26 mouse cellular contexts compared by ENCODE assay signal in the genomic region with DNA sequence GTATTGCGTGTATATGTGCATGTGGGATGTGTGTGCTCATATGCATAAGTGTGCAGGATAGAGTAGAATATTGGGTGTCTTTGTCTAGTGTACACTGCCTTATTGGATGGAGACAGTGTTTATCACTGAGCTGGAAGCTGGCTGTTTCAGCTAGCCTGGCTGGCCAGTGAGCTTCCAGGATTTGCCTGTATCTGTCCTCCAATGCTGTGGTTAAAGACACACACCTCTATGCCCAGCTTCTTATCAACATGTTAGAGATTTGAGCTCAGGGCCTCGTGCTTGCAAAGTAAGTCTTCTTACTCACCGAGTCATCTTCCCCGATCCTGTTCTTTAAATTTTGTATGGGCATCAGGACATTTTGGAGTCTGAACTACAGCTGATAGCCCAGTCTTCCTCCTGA.
A peak's percentile ranks its signal among the peaks of the same experiment; 100 is the strongest.
DNase-seq lines count a peak whose midpoint lies in the region; ATAC-seq and TF ChIP-seq lines count a peak whose summit lies in the region.
"Had no signal": no experiment of that assay in that cellular context is flagged by ENCODE, and none has a peak within 500 bp of the region (broad histone marks: within the 10 kb centered on the region; RNA-seq: fewer than 3 reads in every experiment).

No protein-coding gene starts in this region.

- no peak for TF ChIP-seq POLR2A in MEL (IDR thresholded peaks at IDR 0.05; ENCODE audit: control insufficient read depth in 1 of 2, insufficient read depth in 1 of 2, low read depth in 1 of 2, low read length in 2 of 2, poor library complexity in 1 of 2)

- TF ChIP-seq RAD21 in MEL (IDR thresholded peaks at IDR 0.05; ENCODE audit: low read depth, low read length): no peak

- H3K36me3 ChIP-seq in heart, embryonic 10.5 days: no peaks in the 10 kb centered on the region
- no peaks in the 10 kb centered on the region for H3K36me3 ChIP-seq in G1E (replicated peaks)
- peaks cover 0 to 11% of the 10 kb centered on the region in 2 experiments; a peak in 2 of 4 replicates for H3K36me3 ChIP-seq in MEL (ENCODE audit: control insufficient read depth in 1 of 2, insufficient read depth in 2 of 2, low read length in 2 of 2)
- H3K36me3 ChIP-seq: embryonic facial prominence, embryonic 13.5 days; embryonic facial prominence, embryonic 15.5 days; forebrain, embryonic 10.5 days; forebrain, embryonic 12.5 days had no signal

- no peak overlapping the region for H3K27ac ChIP-seq in heart, embryonic 10.5 days
- H3K27ac ChIP-seq in MEL (ENCODE audit: control insufficient read depth, low read depth, low read length): no peak overlapping the region
- H3K27ac ChIP-seq: embryonic facial prominence, embryonic 13.5 days; embryonic facial prominence, embryonic 15.5 days; forebrain, embryonic 10.5 days; forebrain, embryonic 12.5 days had no signal

- WGBS in heart, embryonic 10.5 days: 55% methylated on average over 4 of the region's 4 CpGs

- intact Hi-C loops in heart, postnatal 36 days (cut with DNase I): no loop called here

- H3K4me3 ChIP-seq in heart, embryonic 10.5 days: no peak overlapping the region
- H3K4me3 ChIP-seq in G1E (ENCODE audit: low read depth, low read length) (no peak overlapping the region), MEL (ENCODE audit: control insufficient read depth in 1 of 2, insufficient read depth in 1 of 2, low read depth in 2 of 2, low read length in 2 of 2) (no peak overlapping the region)
- H3K4me3 ChIP-seq: embryonic facial prominence, embryonic 13.5 days; embryonic facial prominence, embryonic 15.5 days; erythroblast, embryonic 14.5 days; forebrain, embryonic 10.5 days; forebrain, embryonic 12.5 days had no signal

- peak; percentile 22 for DNase-seq in heart, embryonic 10.5 days (ENCODE audit: low spot score)
- DNase-seq in heart, postnatal 36 days: no peak
- DNase-seq in G1E (ENCODE audit: low spot score) (no peak), MEL (ENCODE audit: low read depth, low spot score) (peak; percentile 40)
- no peak for DNase-seq in left cerebral cortex, adult 9 months (ENCODE audit: low spot score in 2 of 2)
- no peak for DNase-seq in kidney, adult 8-10 months
- DNase-seq in layer of hippocampus, adult 8-10 months (ENCODE audit: low spot score in 2 of 2): no peak
- DNase-seq: adrenal gland, adult 2 months; adrenal gland, postnatal 10 days; adrenal gland, postnatal 25 days; cerebellum, adult 11 months; cerebellum, adult 18-20 months; cerebellum, adult 8-10 months; cerebellum, adult 9-11 months; cerebellum, postnatal 14 days; cerebellum, postnatal 36 days; embryo, embryonic 11 days had no signal

- no peak for TF ChIP-seq EP300 in MEL (IDR thresholded peaks at IDR 0.05; ENCODE audit: low read depth in 1 of 2, low read length in 2 of 2)

- peak; percentile 28 for ATAC-seq in G1E (ENCODE audit: extremely low read depth, insufficient number of reproducible peaks, low FRiP score, poor library complexity, severe bottlenecking)
- ATAC-seq in megakaryocyte progenitor cell, adult 5-6 weeks (replicated peaks; ENCODE audit: poor library complexity): peak; percentile 55
- ATAC-seq: forebrain, embryonic 14.5 days; forebrain, embryonic 16.5 days had no signal

- no peak overlapping the region for H3K9ac ChIP-seq in MEL (ENCODE audit: control insufficient read depth, low read depth, low read length, poor library complexity, severe bottlenecking)
- H3K9ac ChIP-seq: embryonic facial prominence, embryonic 13.5 days; embryonic facial prominence, embryonic 15.5 days; forebrain, embryonic 12.5 days had no signal

- H3K4me1 ChIP-seq in heart, embryonic 10.5 days: no peaks in the 10 kb centered on the region
- H3K4me1 ChIP-seq in G1E (ENCODE audit: insufficient read depth, low read depth, low read length) (peaks cover 21% of the 10 kb centered on the region), MEL (ENCODE audit: control insufficient read depth in 1 of 2, insufficient read depth in 2 of 2, low read length in 2 of 2) (peaks cover 0 to 13% of the 10 kb centered on the region in 2 experiments; a peak in 2 of 4 replicates)
- H3K4me1 ChIP-seq: embryonic facial prominence, embryonic 13.5 days; embryonic facial prominence, embryonic 15.5 days; forebrain, embryonic 10.5 days; forebrain, embryonic 12.5 days had no signal

- H3K79me2 ChIP-seq in MEL (ENCODE audit: control insufficient read depth, insufficient read depth, low read length, poor library complexity): no peaks in the 10 kb centered on the region

- TF ChIP-seq CTCF in G1E (IDR thresholded peaks at IDR 0.05; ENCODE audit: low read depth, low read length) (no peak), MEL (IDR thresholded peaks at IDR 0.05 in 2 of 3, conservative IDR thresholded peaks at IDR 0.05 in 1 of 3; ENCODE audit: control insufficient read depth in 1 of 3, insufficient read depth in 1 of 3, low read depth in 2 of 3, low read length in 3 of 3, poor library complexity in 1 of 3, severe bottlenecking in 1 of 3) (no peak)

- no peaks in the 10 kb centered on the region for H3K9me3 ChIP-seq in heart, embryonic 10.5 days
- H3K9me3 ChIP-seq in G1E (replicated peaks) (no peaks in the 10 kb centered on the region), MEL (replicated peaks; ENCODE audit: insufficient read depth, low read length) (no peaks in the 10 kb centered on the region)
- H3K9me3 ChIP-seq: embryonic facial prominence, embryonic 13.5 days; embryonic facial prominence, embryonic 15.5 days; forebrain, embryonic 10.5 days; forebrain, embryonic 12.5 days had no signal

- H3K27me3 ChIP-seq in heart, embryonic 10.5 days (ENCODE audit: insufficient read depth, poor library complexity, severe bottlenecking): no peaks in the 10 kb centered on the region
- H3K27me3 ChIP-seq in G1E (ENCODE audit: insufficient read depth, low read length) (no peaks in the 10 kb centered on the region; the same call in 1 of the 2 replicates), MEL (ENCODE audit: control insufficient read depth in 1 of 2, insufficient read depth in 2 of 2, low read length in 2 of 2) (no peaks in the 10 kb centered on the region)
- H3K27me3 ChIP-seq: CH12.LX; embryonic facial prominence, embryonic 13.5 days; embryonic facial prominence, embryonic 15.5 days; forebrain, embryonic 12.5 days had no signal

TF ChIP-seq in MEL, 35 proteins besides CTCF, POLR2A, EP300 and RAD21:
- TF ChIP-seq USF2 (IDR thresholded peaks at IDR 0.05; ENCODE audit: borderline replicate concordance in 1 of 2, insufficient read depth in 1 of 2, low read depth in 1 of 2, low read length in 2 of 2) (no peak), USF1 (IDR thresholded peaks at IDR 0.05; ENCODE audit: low read depth, low read length) (no peak), ETS1 (IDR thresholded peaks at IDR 0.05; ENCODE audit: low read depth, low read length) (peak; percentile 41; the same call in 1 of the 2 replicates), GABPA (IDR thresholded peaks at IDR 0.05; ENCODE audit: low read depth, low read length) (no peak), RCOR1 (IDR thresholded peaks at IDR 0.05; ENCODE audit: low read depth, low read length) (peak; percentile 57; the same call in 1 of the 2 replicates), GATA1 (IDR thresholded peaks at IDR 0.05; ENCODE audit: low read depth, low read length) (0 out of 2 replicates have a peak, but pooled peaks have one; percentile 25)

Comparison
In these comparisons a context has a peak if more than half of its experiments do, and no peak if none do; other contexts are left out.
1. DNase-seq: peak in heart, embryonic 10.5 days (single experiment) and MEL (single experiment); none in heart, postnatal 36 days (0 of 2), G1E (single experiment), left cerebral cortex, adult 9 months (0 of 2), kidney, adult 8-10 months (0 of 2) and layer of hippocampus, adult 8-10 months (0 of 2).